Mouse (Mus musculus) limb, embryonic 12.5 days (tissue): ENCODE results near the gene Nfkb1. TPM values are rescaled to one million over a fixed set of nuclear protein-coding genes. Genes with fewer than 3 reads are reported as not detected.
A peak's percentile ranks its signal among the peaks of the same experiment; 100 is the strongest.

Source experiments
- ATAC-seq: fragments of 200-750 bp; cut with Nextera tagmentation; 2 replicates; pipeline ENCODE4 v1.8.0; 2017; ENCODE audit warnings: low read depth, moderate TSS enrichment; ENCODE audit not compliant: insufficient number of reproducible peaks, insufficient read depth, low FRiP score, low TSS enrichment
- H3K27ac ChIP-seq: fragments of 300-500 bp; sonication (generic); 2 replicates; pipeline ENCODE4 v1.5.1; 2016; ENCODE audit warnings: mild to moderate bottlenecking, moderate library complexity
- H3K27me3 ChIP-seq: fragments of 300-500 bp; sonication (generic); 2 replicates; pipeline ENCODE4 v1.6.1; 2016; ENCODE audit warnings: mild to moderate bottlenecking, moderate library complexity
- H3K36me3 ChIP-seq: fragments of 300-500 bp; sonication (generic); 2 replicates; pipeline ENCODE4 v1.6.1; 2016; ENCODE audit warnings: mild to moderate bottlenecking, moderate library complexity
- H3K4me1 ChIP-seq: fragments of 300-500 bp; sonication (generic); replicated peaks from 2 replicates; pipeline ENCODE4 v1.6.1; 2016
- H3K4me2 ChIP-seq: fragments of 300-500 bp; sonication (generic); 2 replicates; pipeline ENCODE4 v1.6.1; 2016; ENCODE audit warnings: mild to moderate bottlenecking, moderate library complexity
- H3K4me3 ChIP-seq: fragments of 300-500 bp; sonication (generic); replicated peaks from 2 replicates; pipeline ENCODE4 v1.5.1; 2016; ENCODE audit warnings: mild to moderate bottlenecking
- H3K9ac ChIP-seq: fragments of 300-500 bp; sonication (generic); replicated peaks from 2 replicates; pipeline ENCODE4 v1.6.1; 2016; ENCODE audit warnings: mild to moderate bottlenecking, moderate library complexity
- H3K9me3 ChIP-seq: fragments of 300-500 bp; sonication (generic); 2 replicates; pipeline ENCODE4 v1.6.1; 2016; ENCODE audit warnings: mild to moderate bottlenecking, moderate library complexity
- WGBS: fragments of 180-500 bp; shearing (Covaris S2); methylation state at CpG from one replicate; pipeline ENCODE4 v1.1.7; 2016; 5-methylcytosine and 5-hydroxymethylcytosine counted together
- polyA plus RNA-seq: library from polyadenylated mRNA; unstranded; fragments of >200 nt; fragmentation: Nextera tagmentation; extraction: Ambion mirVana; gene quantifications from 2 replicates; pipeline ENCODE4 v1.2.1, GENCODE M21; 2016

Nfkb1 gene
- polyA plus RNA-seq = 12.1 and 16.8 TPM in 2 replicates

DNA sequence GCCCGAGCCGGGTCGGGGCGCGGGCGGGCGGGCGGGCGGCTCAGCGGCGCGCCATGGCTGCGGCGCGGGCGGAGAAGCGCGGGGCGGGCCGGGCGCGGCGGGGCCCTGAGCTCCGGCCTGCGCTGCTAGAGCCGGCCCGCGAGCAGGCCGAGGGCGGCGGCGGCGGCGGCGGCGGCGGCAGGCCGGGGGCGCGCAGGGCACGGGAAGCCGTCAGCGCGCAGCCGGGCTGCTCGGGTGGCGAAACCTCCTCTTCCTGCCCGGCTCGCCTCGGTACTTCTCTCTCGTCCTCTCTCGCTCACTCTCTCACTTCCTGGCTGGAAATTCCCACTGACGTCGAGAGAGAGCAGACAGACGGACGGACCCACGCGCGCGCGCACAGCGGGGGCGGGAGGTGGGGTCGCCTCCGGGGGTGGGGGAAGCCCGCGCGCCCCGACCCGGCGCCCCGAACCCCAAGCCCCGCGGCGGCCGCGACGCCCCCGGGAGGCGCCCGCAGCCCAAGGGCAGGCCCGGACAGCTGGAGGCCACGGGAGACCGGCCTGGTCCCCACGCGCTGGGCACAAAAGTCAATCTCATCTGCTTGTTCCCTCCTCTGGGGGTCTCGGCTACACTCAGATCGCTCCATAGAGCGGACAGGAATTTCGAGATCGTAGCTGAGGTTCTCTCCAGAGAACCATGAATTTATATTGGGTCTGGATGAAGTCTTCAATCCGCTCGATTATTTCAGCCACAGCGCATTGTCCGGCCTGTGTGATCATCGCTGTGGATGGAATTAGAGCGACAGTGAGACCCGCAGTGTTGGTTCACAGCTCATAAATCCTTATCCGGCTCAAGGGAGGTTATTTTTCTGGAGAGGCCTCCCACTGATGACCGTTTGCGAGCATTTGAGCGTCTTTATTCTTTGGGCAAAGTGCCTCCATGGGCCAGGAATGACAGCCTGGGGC lies at the start of gene Nfkb1:
Gene Nfkb1 (minus strand): TSS at position 357 of the 941 bp plus-strand sequence.
- 0 out of 2 replicates have a peak, but pooled peaks cover 6% of the 10 kb centered on the region for H3K9me3 ChIP-seq
- peak within 1 kb of the TSS; percentile 90 for H3K27ac ChIP-seq
- H3K9ac ChIP-seq = peak within 1 kb of the TSS; percentile 97
- peaks cover 3% of the 10 kb centered on the region; the same call in 1 of the 2 replicates for H3K36me3 ChIP-seq
- H3K4me2 ChIP-seq = peak within 1 kb of the TSS; percentile 82
- H3K4me1 ChIP-seq = peaks cover 35% of the 10 kb centered on the region
- peak; percentile 66 for ATAC-seq
- peaks cover 12% of the 10 kb centered on the region for H3K27me3 ChIP-seq
- peak within 1 kb of the TSS; percentile 87 for H3K4me3 ChIP-seq
- under 1% methylated on average over 61 of the region's 102 CpGs for WGBS

DNA sequence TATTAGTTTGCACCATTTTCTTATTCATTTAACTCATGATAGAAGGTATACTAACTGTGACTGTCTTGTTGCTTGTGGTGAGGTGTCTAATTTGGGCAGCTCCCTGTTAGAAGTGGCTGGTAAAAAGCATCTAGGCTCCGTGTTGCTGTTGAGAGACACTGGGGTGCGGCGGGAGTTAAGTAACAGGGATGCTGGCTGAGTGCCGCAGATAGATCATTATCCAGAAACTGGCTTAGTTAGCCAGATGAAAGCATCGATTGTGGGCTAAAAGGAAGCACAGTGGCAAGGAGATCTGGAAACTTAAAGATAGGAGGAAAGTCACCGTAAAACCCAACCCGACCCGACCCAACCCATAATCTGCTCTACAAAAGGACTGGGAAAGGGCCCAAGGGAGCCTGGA lies 49.4 kb upstream of the Nfkb1 start:
- Histone ChIP-seq H3K36me3 (no peaks in the 10 kb centered on the region), H3K4me3 (no peak overlapping the region), H3K27ac (no peak overlapping the region), H3K9ac (no peak overlapping the region), H3K4me1 (peaks cover 5% of the 10 kb centered on the region; the same call in 1 of the 2 replicates), H3K9me3 (no peaks in the 10 kb centered on the region), H3K4me2 (no peak overlapping the region), H3K27me3 (no peaks in the 10 kb centered on the region)
- WGBS = 79% methylated on average over 8 of the region's 8 CpGs
- ATAC-seq = no peak

DNA sequence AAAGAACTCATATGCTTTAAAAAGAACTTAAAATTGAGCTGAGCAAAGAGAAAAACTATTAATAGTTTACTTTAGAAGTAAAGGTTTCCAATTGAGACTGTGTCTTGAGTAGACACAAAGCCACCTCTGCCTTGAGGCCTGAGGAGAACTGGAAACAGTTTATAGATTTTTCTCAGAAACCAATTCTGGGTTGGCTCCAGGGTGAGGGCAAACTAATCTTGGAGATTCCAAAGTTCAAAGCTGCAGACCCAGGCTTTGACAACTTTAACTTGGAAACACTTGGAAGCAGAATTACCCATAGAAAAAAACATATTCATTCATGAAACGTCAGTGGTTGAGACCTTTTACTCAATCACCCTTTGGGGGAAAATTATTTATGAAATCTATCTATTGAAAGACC lies 43.4 kb upstream of the Nfkb1 start:
- no peak overlapping the region for H3K4me3 ChIP-seq
- no peak overlapping the region for H3K9ac ChIP-seq
- WGBS = 78% methylated on average over 1 of the region's 1 CpGs
- H3K4me2 ChIP-seq = no peak overlapping the region
- H3K27me3 ChIP-seq = no peaks in the 10 kb centered on the region
- no peak for ATAC-seq
- H3K36me3 ChIP-seq = no peaks in the 10 kb centered on the region
- H3K27ac ChIP-seq = no peak overlapping the region
- peaks cover 5% of the 10 kb centered on the region; the same call in 1 of the 2 replicates for H3K4me1 ChIP-seq
- no peaks in the 10 kb centered on the region for H3K9me3 ChIP-seq

DNA sequence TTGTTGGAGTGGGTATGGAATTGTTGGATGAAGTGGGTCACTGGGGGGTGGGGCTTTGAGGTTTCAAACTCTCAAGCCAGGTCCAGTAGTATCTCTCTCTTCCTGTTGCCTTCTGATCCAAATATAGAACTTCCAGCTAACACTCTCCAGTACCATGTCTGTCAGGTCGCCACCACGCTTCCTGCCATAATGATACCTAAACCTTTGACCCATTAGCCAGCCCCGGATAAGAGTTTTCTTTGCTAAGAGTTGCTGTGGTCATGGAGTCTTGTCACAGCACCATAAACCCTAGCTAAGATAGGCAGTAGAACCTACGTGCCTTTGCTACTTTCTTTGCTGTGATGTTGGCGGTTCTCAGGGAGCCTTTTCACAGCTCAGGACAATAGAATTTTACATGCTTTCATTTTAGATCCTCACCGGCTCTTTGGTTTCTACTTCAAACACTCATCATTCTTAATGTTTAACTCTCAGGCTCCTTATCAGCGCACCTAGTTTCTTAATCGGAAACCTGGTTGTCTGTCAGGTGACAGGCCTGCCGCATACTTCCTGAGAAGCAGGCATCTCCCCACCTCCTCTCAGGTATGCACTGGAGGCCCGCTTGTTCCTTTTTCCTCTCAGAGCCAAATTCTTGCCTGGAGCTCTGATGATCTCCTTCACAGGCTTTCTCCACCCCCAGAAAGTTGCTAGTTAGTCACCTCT lies 41.5 kb upstream of the Nfkb1 start:
- no peaks in the 10 kb centered on the region for H3K9me3 ChIP-seq
- WGBS = 89% methylated on average over 10 of the region's 10 CpGs

DNA sequence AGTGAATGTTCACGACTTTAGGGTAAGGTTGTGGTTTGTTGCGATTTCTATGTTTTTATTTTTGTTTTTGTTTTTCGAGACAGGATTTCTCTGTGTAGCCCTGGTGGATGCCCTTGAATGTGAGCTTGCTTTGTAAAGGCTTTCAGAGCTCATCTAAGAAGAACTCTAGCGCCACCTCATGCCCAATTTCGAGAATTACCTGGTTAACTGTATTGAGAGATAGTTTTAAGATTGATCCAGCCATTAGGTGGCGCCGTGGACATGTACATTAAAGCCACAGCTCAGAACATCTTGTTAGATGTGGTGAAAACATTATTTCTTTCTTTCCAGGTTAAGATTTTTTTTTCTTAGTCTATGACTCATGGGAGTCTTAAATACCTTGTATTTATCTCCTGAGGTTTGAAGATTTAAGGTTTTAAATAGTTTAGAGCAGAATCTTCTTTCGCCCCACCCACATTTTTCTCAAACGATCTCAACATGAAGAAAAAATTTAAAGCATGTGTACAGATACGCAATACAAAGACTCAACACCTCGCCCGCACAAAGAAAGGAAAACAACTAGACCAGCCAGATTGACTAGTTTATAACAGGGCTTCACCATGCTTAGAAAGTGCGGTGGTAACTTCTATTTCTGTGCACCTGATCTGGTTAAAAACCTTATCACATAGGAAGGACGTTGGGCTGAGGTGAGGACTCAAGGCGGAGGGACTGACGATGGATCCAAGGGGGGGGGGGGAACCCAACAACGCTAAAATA lies 40.1 kb upstream of the Nfkb1 start:
- no peak overlapping the region for H3K27ac ChIP-seq
- H3K9ac ChIP-seq = no peak overlapping the region
- no peaks in the 10 kb centered on the region for H3K27me3 ChIP-seq
- H3K9me3 ChIP-seq = no peaks in the 10 kb centered on the region
- no peak overlapping the region; the same call in 1 of the 2 replicates for H3K4me2 ChIP-seq
- H3K4me1 ChIP-seq = peaks cover 5% of the 10 kb centered on the region
- WGBS = 37% methylated on average over 17 of the region's 17 CpGs
- peak; percentile 67; the same call in 1 of the 2 replicates for ATAC-seq
- no peak overlapping the region for H3K4me3 ChIP-seq
- no peaks in the 10 kb centered on the region for H3K36me3 ChIP-seq

More for the DNA sequence above, 41.5 kb upstream of the Nfkb1 start:
- Histone ChIP-seq H3K4me2 (no peak overlapping the region), H3K36me3 (no peaks in the 10 kb centered on the region), H3K27me3 (no peaks in the 10 kb centered on the region), H3K4me1 (peaks cover 5% of the 10 kb centered on the region; the same call in 1 of the 2 replicates), H3K4me3 (no peak overlapping the region), H3K9ac (no peak overlapping the region), H3K27ac (no peak overlapping the region)
- ATAC-seq = no peak

DNA sequence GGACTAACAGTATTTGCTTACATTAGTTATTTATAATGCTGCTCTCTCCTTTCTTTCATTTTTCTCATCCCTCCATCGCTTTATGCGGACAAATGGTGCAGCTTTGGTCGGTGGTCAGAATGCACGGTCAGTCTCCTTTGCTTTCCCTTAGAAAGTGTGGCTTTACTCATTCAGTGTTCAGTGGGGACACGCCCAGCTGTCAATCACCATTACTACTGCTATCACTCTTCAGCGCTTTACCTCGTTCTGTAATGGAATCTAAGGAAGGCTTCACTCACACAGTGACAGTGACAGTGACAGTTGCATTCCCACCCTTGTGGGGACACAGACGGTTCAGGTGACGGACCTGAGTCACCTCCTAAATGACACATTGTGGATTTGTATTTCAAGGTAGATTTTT lies 39.4 kb upstream of the Nfkb1 start:
- Histone ChIP-seq H3K4me1 (no peaks in the 10 kb centered on the region; the same call in 1 of the 2 replicates), H3K9me3 (no peaks in the 10 kb centered on the region), H3K36me3 (no peaks in the 10 kb centered on the region), H3K27me3 (no peaks in the 10 kb centered on the region), H3K4me3 (no peak overlapping the region), H3K4me2 (no peak overlapping the region), H3K9ac (no peak overlapping the region), H3K27ac (no peak overlapping the region)
- peak; percentile 34; the same call in 1 of the 2 replicates for ATAC-seq
- WGBS = 67% methylated on average over 9 of the region's 9 CpGs

DNA sequence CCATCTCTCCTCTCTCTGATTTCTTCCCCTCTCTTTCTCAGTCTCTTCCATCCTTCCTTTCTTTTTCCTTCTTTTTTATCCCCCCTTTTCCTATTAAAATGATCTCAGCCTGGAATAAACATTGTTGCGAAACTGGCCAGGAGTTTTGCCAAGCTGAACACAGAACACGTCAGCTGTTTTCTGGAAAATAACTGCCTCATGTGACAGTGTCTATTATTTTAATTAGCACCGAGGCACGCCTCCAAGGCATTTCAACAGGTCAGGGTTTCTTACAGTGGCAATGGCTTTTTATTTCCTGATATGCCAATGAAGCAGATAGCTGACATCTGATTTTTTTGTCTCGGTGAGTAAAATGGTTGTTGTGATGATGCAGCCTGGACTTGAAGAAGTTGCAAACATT lies 38.2 kb upstream of the Nfkb1 start:
- H3K9ac ChIP-seq = no peak overlapping the region
- H3K36me3 ChIP-seq = no peaks in the 10 kb centered on the region
- no peaks in the 10 kb centered on the region for H3K27me3 ChIP-seq
- no peak overlapping the region for H3K4me3 ChIP-seq
- no peak for ATAC-seq
- H3K9me3 ChIP-seq = no peaks in the 10 kb centered on the region
- no peak overlapping the region for H3K27ac ChIP-seq
- no peaks in the 10 kb centered on the region; the same call in 1 of the 2 replicates for H3K4me1 ChIP-seq
- no peak overlapping the region for H3K4me2 ChIP-seq
- WGBS = 69% methylated on average over 5 of the region's 5 CpGs

DNA sequence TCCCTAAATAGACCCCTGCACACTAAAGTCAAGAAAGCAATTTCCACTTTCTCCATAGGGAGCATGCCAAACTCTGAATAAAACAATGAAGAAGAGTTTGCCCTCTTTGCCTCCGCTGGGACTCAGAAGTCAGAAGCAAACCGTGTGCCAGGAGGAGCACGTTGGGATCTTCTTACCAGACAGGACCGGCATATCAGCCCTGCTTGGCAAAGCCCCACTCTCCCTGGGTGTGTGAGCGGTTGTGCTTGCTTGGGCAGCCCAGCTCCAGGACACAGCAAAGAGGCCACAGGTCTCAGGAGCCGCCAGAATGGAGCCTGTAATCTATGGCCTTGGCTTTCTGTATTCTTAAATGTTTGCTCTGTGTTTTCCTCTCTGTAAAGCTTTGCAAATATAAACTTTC lies 37.6 kb upstream of the Nfkb1 start:
- 79% methylated on average over 6 of the region's 6 CpGs for WGBS
- Histone ChIP-seq H3K27me3 (no peaks in the 10 kb centered on the region), H3K27ac (no peak overlapping the region), H3K4me2 (no peak overlapping the region), H3K4me3 (no peak overlapping the region), H3K4me1 (no peaks in the 10 kb centered on the region; the same call in 1 of the 2 replicates), H3K9me3 (no peaks in the 10 kb centered on the region), H3K36me3 (no peaks in the 10 kb centered on the region), H3K9ac (no peak overlapping the region)
- no peak for ATAC-seq

DNA sequence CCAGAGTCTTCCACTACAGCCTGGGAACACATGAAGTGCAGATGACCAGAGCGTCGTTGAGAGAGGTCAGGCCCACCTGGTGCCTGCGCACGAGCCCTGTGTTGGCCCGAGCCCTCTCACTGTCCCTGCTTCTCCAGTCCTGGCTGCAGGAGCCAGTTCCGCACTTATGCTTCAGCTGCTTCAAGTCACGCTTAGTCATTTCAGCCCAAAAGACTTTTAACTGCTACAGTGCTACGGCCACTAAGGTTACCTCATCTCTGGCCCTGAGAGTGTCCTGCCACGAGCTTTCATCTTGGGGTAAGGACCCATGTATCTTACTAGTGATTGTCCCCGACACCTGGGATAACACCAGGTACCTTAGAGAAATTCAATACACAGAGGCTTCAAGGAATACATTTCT lies 36.0 kb upstream of the Nfkb1 start:
- Histone ChIP-seq H3K9me3 (no peaks in the 10 kb centered on the region), H3K36me3 (no peaks in the 10 kb centered on the region), H3K9ac (no peak overlapping the region), H3K4me2 (no peak overlapping the region), H3K4me1 (no peaks in the 10 kb centered on the region; the same call in 1 of the 2 replicates), H3K27me3 (no peaks in the 10 kb centered on the region), H3K27ac (no peak overlapping the region), H3K4me3 (no peak overlapping the region)
- ATAC-seq = no peak
- 83% methylated on average over 10 of the region's 10 CpGs for WGBS

DNA sequence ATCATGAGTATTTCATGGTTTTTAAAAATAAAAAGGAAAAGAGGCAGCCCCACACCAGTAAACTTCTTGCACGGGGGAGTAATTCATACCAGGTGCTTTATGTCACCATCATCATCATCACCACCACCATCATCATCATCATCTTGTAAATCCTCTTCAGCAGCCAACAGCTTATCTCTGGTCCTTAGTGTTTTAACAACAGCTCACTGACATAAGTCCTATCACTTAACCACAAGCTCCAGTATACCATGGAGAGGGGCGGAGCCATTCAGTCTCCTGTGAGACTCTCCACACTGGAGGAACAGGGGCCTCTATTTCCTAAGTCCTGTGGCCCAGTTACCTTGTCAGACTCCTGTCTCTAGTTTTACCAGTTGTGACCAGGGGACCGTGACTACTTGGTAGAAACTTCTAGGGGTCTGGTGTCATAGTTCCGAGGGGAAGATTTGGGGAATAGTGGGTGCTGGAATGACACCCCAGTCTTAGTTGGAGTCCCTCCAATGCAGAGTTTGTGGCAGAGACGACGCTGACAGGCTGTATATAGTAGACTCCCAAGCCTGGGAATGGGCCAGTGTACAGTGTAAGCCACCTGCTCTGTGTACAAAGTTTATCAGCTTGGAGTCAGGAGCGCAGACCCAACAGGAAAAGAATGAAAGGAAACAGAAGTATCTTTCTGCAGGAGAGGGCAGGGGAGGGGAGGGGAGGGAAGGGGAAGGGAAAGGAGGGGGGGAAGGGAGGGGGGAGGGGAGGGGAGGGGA lies 35.4 kb upstream of the Nfkb1 start:
- 85% methylated on average over 7 of the region's 7 CpGs for WGBS

More for the DNA sequence above, 35.4 kb upstream of the Nfkb1 start:
- H3K9me3 ChIP-seq = no peaks in the 10 kb centered on the region
- H3K27me3 ChIP-seq = no peaks in the 10 kb centered on the region
- ATAC-seq = no peak
- H3K27ac ChIP-seq = no peak overlapping the region
- H3K9ac ChIP-seq = no peak overlapping the region
- H3K4me1 ChIP-seq = no peaks in the 10 kb centered on the region; the same call in 1 of the 2 replicates
- no peak overlapping the region for H3K4me2 ChIP-seq
- no peak overlapping the region for H3K4me3 ChIP-seq
- no peaks in the 10 kb centered on the region for H3K36me3 ChIP-seq
